Mouse (Mus musculus) spleen, postnatal 36 days (tissue): ENCODE measurements at regions not wholly inside any gene's neighbourhood (a gene's known extent, or its start where the extent isn't known, plus 50 kb on each side); places are given as distances from the start of the nearest gene placed in this dataset.

Experiments
- DNase-seq, 2 experiments: peaks; one replicate each; pipeline ENCODE4 v3.0.0; 2022; ENCODE audit warnings: low spot score in 2 of 2, mixed read lengths in 1 of 2

- no peak for DNase-seq
Observed at GRCm38 (mm10) chr1:155041592-155041991, 57.8 kb downstream of the Ier5 start.

- no peak for DNase-seq
Observed at GRCm38 (mm10) chr1:155040939-155041371, 58.5 kb downstream of the Ier5 start.

GRCm38 (mm10) chr1:155040086-155040726 lies 59.2 kb downstream of the Ier5 start:
- DNase-seq: peak; percentile 76 to 77

GRCm38 (mm10) chr1:155038631-155039625 lies 60.5 kb downstream of the Ier5 start:
- peak; percentile 77 to 80 for DNase-seq

- DNase-seq: no peak
Observed at GRCm38 (mm10) chr1:155037479-155037878, 62.0 kb downstream of the Ier5 start.

GRCm38 (mm10) chr1:155030908-155031307 lies 68.5 kb downstream of the Ier5 start:
- DNase-seq: peak in 1 of 2 experiments; percentile 31

- peak in 1 of 2 experiments; percentile 45 for DNase-seq
Observed at GRCm38 (mm10) chr1:155029195-155029879, 70.1 kb downstream of the Ier5 start.

GRCm38 (mm10) chr1:155028735-155029134 lies 70.7 kb downstream of the Ier5 start:
- peak; percentile 69 to 71 for DNase-seq

GRCm38 (mm10) chr1:155028147-155028546 lies 71.3 kb downstream of the Ier5 start:
- DNase-seq: no peak

GRCm38 (mm10) chr1:155027583-155027982 lies 71.9 kb downstream of the Ier5 start:
- DNase-seq: peak; percentile 94

GRCm38 (mm10) chr1:155025862-155026478 lies 73.5 kb downstream of the Ier5 start:
- peak; percentile 65 to 80 for DNase-seq

GRCm38 (mm10) chr1:155023324-155023723 lies 76.1 kb downstream of the Ier5 start:
- no peak for DNase-seq

- DNase-seq: no peak
Observed at GRCm38 (mm10) chr1:155015669-155016068, 83.8 kb downstream of the Ier5 start.

- DNase-seq: no peak
Observed at GRCm38 (mm10) chr1:155014944-155015343, 84.5 kb downstream of the Ier5 start.

- DNase-seq: no peak
Observed at GRCm38 (mm10) chr1:155013784-155014183, 85.7 kb downstream of the Ier5 start.

GRCm38 (mm10) chr1:155013361-155013760 lies 86.1 kb downstream of the Ier5 start:
- no peak for DNase-seq

- DNase-seq: peak; percentile 73 to 78
Observed at GRCm38 (mm10) chr1:155006539-155007486, 92.6 kb downstream of the Ier5 start.

- DNase-seq: no peak
Observed at GRCm38 (mm10) chr1:155006099-155006498, 93.3 kb downstream of the Ier5 start.

- DNase-seq: no peak
Observed at GRCm38 (mm10) chr1:155000301-155000700, 99.1 kb downstream of the Ier5 start.

- no peak for DNase-seq
Observed at GRCm38 (mm10) chr1:154999501-155000131, 99.8 kb downstream of the Ier5 start.
